Mouse (Mus musculus): ENCODE measurements around the gene Arhgap15. TPM values are rescaled to one million over a fixed set of nuclear protein-coding genes. Genes with fewer than 3 reads are reported as not detected.

Arhgap15 gene
- polyA plus RNA-seq, 1 experiment from 2014 or later = 0.86 TPM

GRCm38 (mm10) chr2:44309556-44309955 lies 560.9 kb downstream of the Arhgap15 start:
- no peaks in the 10 kb centered on the region for H3K36me3 ChIP-seq (ENCODE audit: insufficient read depth)
- WGBS = 37% methylated on average over 1 of the region's 1 CpGs
- ATAC-seq (ENCODE audit: insufficient read depth) (peak; percentile 17; the same call in 1 of the 2 replicates), DNase-seq (peak; percentile 55)
- H3K4me1 ChIP-seq (ENCODE audit: insufficient read depth) = peaks cover 8% of the 10 kb centered on the region
- H3K4me2 ChIP-seq = peak overlapping the region; percentile 35
- no peaks in the 10 kb centered on the region for H3K9me3 ChIP-seq (ENCODE audit: low read depth, low read length)
- H3K27ac ChIP-seq (ENCODE audit: low read depth) = no peak overlapping the region
- H3K9ac ChIP-seq = no peak overlapping the region
- no peak for TF ChIP-seq CTCF (IDR thresholded peaks at IDR 0.05; ENCODE audit: low read depth)
- no peak overlapping the region for H3K4me3 ChIP-seq (ENCODE audit: low read depth, low read length)
- H3K27me3 ChIP-seq (ENCODE audit: insufficient read depth, low read length) = no peaks in the 10 kb centered on the region

- H3K9ac ChIP-seq = no peak overlapping the region
- TF ChIP-seq CTCF (IDR thresholded peaks at IDR 0.05; ENCODE audit: low read depth) = no peak
- H3K36me3 ChIP-seq (ENCODE audit: insufficient read depth) = no peaks in the 10 kb centered on the region
- ATAC-seq (ENCODE audit: insufficient read depth) (peak; percentile 86), DNase-seq (peak; percentile 84)
- H3K4me2 ChIP-seq = peak overlapping the region; percentile 35
- peaks cover 8% of the 10 kb centered on the region for H3K4me1 ChIP-seq (ENCODE audit: insufficient read depth)
- H3K9me3 ChIP-seq (ENCODE audit: low read depth, low read length) = no peaks in the 10 kb centered on the region
- no peak overlapping the region for H3K4me3 ChIP-seq (ENCODE audit: low read depth, low read length)
- no peaks in the 10 kb centered on the region for H3K27me3 ChIP-seq (ENCODE audit: insufficient read depth, low read length)
- no peak overlapping the region; the same call in 1 of the 2 replicates for H3K27ac ChIP-seq (ENCODE audit: low read depth)
- WGBS = 51% methylated on average over 11 of the region's 11 CpGs
Measured at GRCm38 (mm10) chr2:44310095-44310748, 561.6 kb downstream of the Arhgap15 start.

GRCm38 (mm10) chr2:44311216-44311615 lies 562.6 kb downstream of the Arhgap15 start:
- peaks cover 8% of the 10 kb centered on the region for H3K4me1 ChIP-seq (ENCODE audit: insufficient read depth)
- no peak for TF ChIP-seq CTCF (IDR thresholded peaks at IDR 0.05; ENCODE audit: low read depth)
- H3K27ac ChIP-seq (ENCODE audit: low read depth) = 0 out of 2 replicates have a peak overlapping the region, but pooled peaks have one; percentile 3
- H3K9me3 ChIP-seq (ENCODE audit: low read depth, low read length) = no peaks in the 10 kb centered on the region
- H3K4me2 ChIP-seq = peak overlapping the region; percentile 46
- 12% methylated on average over 10 of the region's 10 CpGs for WGBS
- H3K36me3 ChIP-seq (ENCODE audit: insufficient read depth) = no peaks in the 10 kb centered on the region
- H3K27me3 ChIP-seq (ENCODE audit: insufficient read depth, low read length) = no peaks in the 10 kb centered on the region
- 0 out of 2 replicates have a peak, but pooled peaks have one; percentile 56 for ATAC-seq (ENCODE audit: insufficient read depth)
- no peak overlapping the region for H3K9ac ChIP-seq
- DNase-seq = peak; percentile 55
- no peak overlapping the region for H3K4me3 ChIP-seq (ENCODE audit: low read depth, low read length)

GRCm38 (mm10) chr2:44313573-44313972 lies 564.9 kb downstream of the Arhgap15 start:
- no peak for TF ChIP-seq CTCF (IDR thresholded peaks at IDR 0.05; ENCODE audit: low read depth)

GRCm38 (mm10) chr2:44318436-44318835 lies 569.8 kb downstream of the Arhgap15 start:
- 68% methylated on average over 6 of the region's 6 CpGs for WGBS
- no peak for DNase-seq
- Histone ChIP-seq H3K9ac (no peak overlapping the region), H3K9me3 (ENCODE audit: low read depth, low read length) (no peaks in the 10 kb centered on the region), H3K36me3 (ENCODE audit: insufficient read depth) (no peaks in the 10 kb centered on the region), H3K4me2 (no peak overlapping the region), H3K4me3 (ENCODE audit: low read depth, low read length) (no peak overlapping the region), H3K4me1 (ENCODE audit: insufficient read depth) (no peaks in the 10 kb centered on the region), H3K27me3 (ENCODE audit: insufficient read depth, low read length) (no peaks in the 10 kb centered on the region), H3K27ac (ENCODE audit: low read depth) (no peak overlapping the region)
- no peak for TF ChIP-seq CTCF (IDR thresholded peaks at IDR 0.05; ENCODE audit: low read depth)
- ATAC-seq (ENCODE audit: insufficient read depth) = no peak

More at GRCm38 (mm10) chr2:44313573-44313972, 564.9 kb downstream of the Arhgap15 start:
- H3K9me3 ChIP-seq (ENCODE audit: low read depth, low read length) = no peaks in the 10 kb centered on the region
- ATAC-seq (ENCODE audit: insufficient read depth) = no peak
- DNase-seq = no peak
- 71% methylated on average over 3 of the region's 3 CpGs for WGBS
- H3K4me2 ChIP-seq = no peak overlapping the region
- no peaks in the 10 kb centered on the region for H3K27me3 ChIP-seq (ENCODE audit: insufficient read depth, low read length)
- peaks cover 8% of the 10 kb centered on the region for H3K4me1 ChIP-seq (ENCODE audit: insufficient read depth)
- no peaks in the 10 kb centered on the region for H3K36me3 ChIP-seq (ENCODE audit: insufficient read depth)
- no peak overlapping the region for H3K27ac ChIP-seq (ENCODE audit: low read depth)
- H3K9ac ChIP-seq = no peak overlapping the region
- no peak overlapping the region for H3K4me3 ChIP-seq (ENCODE audit: low read depth, low read length)

- no peak for TF ChIP-seq CTCF (IDR thresholded peaks at IDR 0.05; ENCODE audit: low read depth)
- H3K9ac ChIP-seq = no peak overlapping the region
- no peaks in the 10 kb centered on the region for H3K36me3 ChIP-seq (ENCODE audit: insufficient read depth)
- H3K4me3 ChIP-seq (ENCODE audit: low read depth, low read length) = no peak overlapping the region
- no peak overlapping the region for H3K4me2 ChIP-seq
- no peaks in the 10 kb centered on the region for H3K4me1 ChIP-seq (ENCODE audit: insufficient read depth)
- DNase-seq (no peak), ATAC-seq (ENCODE audit: insufficient read depth) (no peak)
- H3K9me3 ChIP-seq (ENCODE audit: low read depth, low read length) = no peaks in the 10 kb centered on the region
- WGBS = 91% methylated on average over 4 of the region's 4 CpGs
- no peaks in the 10 kb centered on the region for H3K27me3 ChIP-seq (ENCODE audit: insufficient read depth, low read length)
- H3K27ac ChIP-seq (ENCODE audit: low read depth) = no peak overlapping the region
Measured at GRCm38 (mm10) chr2:44319479-44319878, 570.9 kb downstream of the Arhgap15 start.

GRCm38 (mm10) chr2:44323813-44324212 lies 575.2 kb downstream of the Arhgap15 start:
- H3K4me3 ChIP-seq (ENCODE audit: low read depth, low read length) = no peak overlapping the region
- ATAC-seq (ENCODE audit: insufficient read depth) = no peak
- no peak overlapping the region for H3K27ac ChIP-seq (ENCODE audit: low read depth)
- no peak overlapping the region for H3K9ac ChIP-seq
- no peak overlapping the region for H3K4me2 ChIP-seq
- no peak for DNase-seq
- H3K9me3 ChIP-seq (ENCODE audit: low read depth, low read length) = no peaks in the 10 kb centered on the region
- no peaks in the 10 kb centered on the region for H3K4me1 ChIP-seq (ENCODE audit: insufficient read depth)
- H3K36me3 ChIP-seq (ENCODE audit: insufficient read depth) = no peaks in the 10 kb centered on the region
- no peak for TF ChIP-seq CTCF (IDR thresholded peaks at IDR 0.05; ENCODE audit: low read depth)
- no peaks in the 10 kb centered on the region for H3K27me3 ChIP-seq (ENCODE audit: insufficient read depth, low read length)
- 91% methylated on average over 4 of the region's 4 CpGs for WGBS
